Mouse (Mus musculus): ENCODE data around the gene Cd164. TPM values are rescaled to one million over a fixed set of nuclear protein-coding genes. Genes with fewer than 3 reads are reported as not detected.

The Cd164 gene
- polyA plus RNA-seq, 2 experiments: 30.2 to 59.7 TPM

GRCm38 (mm10) chr10:41488877-41489276 is 30.3 kb upstream of the Cd164 start:
- WGBS (ENCODE audit: insufficient replicate concordance): 24% methylated on average over 7 of the region's 7 CpGs
- ATAC-seq (ENCODE audit: insufficient read depth) (no peak), DNase-seq (ENCODE audit: low read depth in 3 of 3, low spot score in 3 of 3) (no peak)
- Histone ChIP-seq H3K4me1 (replicated peaks; ENCODE audit: control insufficient read depth in 2 of 2, insufficient read depth in 2 of 2, low read length in 1 of 2) (peaks cover 2 to 6% of the 10 kb centered on the region in 2 experiments; a peak in 1 of 4 replicates), H3K4me2 (ENCODE audit: low read depth) (peak overlapping the region; percentile 82), H3K36me3 (replicated peaks; ENCODE audit: control insufficient read depth, insufficient read depth, low read depth) (no peaks in the 10 kb centered on the region), H3K27me3 (ENCODE audit: control insufficient read depth, insufficient read depth, low read length) (no peaks in the 10 kb centered on the region; the same call in 1 of the 2 replicates), H3K9ac (replicated peaks) (no peak overlapping the region), H3K27ac (no peak overlapping the region), H3K9me3 (ENCODE audit: control insufficient read depth, low read length) (no peaks in the 10 kb centered on the region), H3K4me3 (ENCODE audit: insufficient read depth in 1 of 2, low read depth in 2 of 2, low read length in 2 of 2) (peak overlapping the region; percentile 56 to 60; a peak in 3 of 4 replicates)
- TF ChIP-seq EP300 (IDR thresholded peaks at IDR 0.05; ENCODE audit: low read depth): no peak
- TF ChIP-seq CTCF (IDR thresholded peaks at IDR 0.05; ENCODE audit: low read depth): no peak

- peak overlapping the region; percentile 56 to 60; a peak in 3 of 4 replicates for H3K4me3 ChIP-seq (ENCODE audit: insufficient read depth in 1 of 2, low read depth in 2 of 2, low read length in 2 of 2)
- no peaks in the 10 kb centered on the region; the same call in 1 of the 2 replicates for H3K27me3 ChIP-seq (ENCODE audit: control insufficient read depth, insufficient read depth, low read length)
- ATAC-seq (ENCODE audit: insufficient read depth): no peak
- H3K27ac ChIP-seq: no peak overlapping the region
- TF ChIP-seq EP300 (IDR thresholded peaks at IDR 0.05; ENCODE audit: low read depth) (no peak), CTCF (IDR thresholded peaks at IDR 0.05; ENCODE audit: low read depth) (no peak)
- no peaks in the 10 kb centered on the region for H3K9me3 ChIP-seq (ENCODE audit: control insufficient read depth, low read length)
- WGBS (ENCODE audit: insufficient replicate concordance): 55% methylated on average over 8 of the region's 8 CpGs
- peaks cover 2 to 6% of the 10 kb centered on the region in 2 experiments; a peak in 1 of 4 replicates for H3K4me1 ChIP-seq (replicated peaks; ENCODE audit: control insufficient read depth in 2 of 2, insufficient read depth in 2 of 2, low read length in 1 of 2)
- no peaks in the 10 kb centered on the region for H3K36me3 ChIP-seq (replicated peaks; ENCODE audit: control insufficient read depth, insufficient read depth, low read depth)
- no peak overlapping the region for H3K9ac ChIP-seq (replicated peaks)
- DNase-seq (ENCODE audit: low read depth in 3 of 3, low spot score in 3 of 3): no peak
- H3K4me2 ChIP-seq (ENCODE audit: low read depth): peak overlapping the region; percentile 82
Observed at GRCm38 (mm10) chr10:41489294-41489693, 29.9 kb upstream of the Cd164 start.

GRCm38 (mm10) chr10:41489708-41490517 is 29.3 kb upstream of the Cd164 start, which contains the start of the genes Smpd2 and Ppil6:
Gene Smpd2, minus strand, starts transcription at chr10:41490369.
Gene Ppil6, plus strand, starts transcription at chr10:41490439.
- 0 out of 2 replicates have a peak, but pooled peaks have one; percentile 8 for TF ChIP-seq CTCF (IDR thresholded peaks at IDR 0.05; ENCODE audit: low read depth)
- TF ChIP-seq EP300 (IDR thresholded peaks at IDR 0.05; ENCODE audit: low read depth): no peak
- peak; percentile 76 to 85 (median 78) for DNase-seq (ENCODE audit: low read depth in 3 of 3, low spot score in 3 of 3)
- H3K9ac ChIP-seq (replicated peaks): peak within 1 kb of the TSS; percentile 50
- H3K4me2 ChIP-seq (ENCODE audit: low read depth): peak within 1 kb of the TSS; percentile 82
- peak within 1 kb of the TSS; percentile 60 to 61 for H3K4me3 ChIP-seq (ENCODE audit: insufficient read depth in 1 of 2, low read depth in 2 of 2, low read length in 2 of 2)
- H3K36me3 ChIP-seq (replicated peaks; ENCODE audit: control insufficient read depth, insufficient read depth, low read depth): no peaks in the 10 kb centered on the region
- no peak within 1 kb of the TSS for H3K27ac ChIP-seq
- H3K27me3 ChIP-seq (ENCODE audit: control insufficient read depth, insufficient read depth, low read length): no peaks in the 10 kb centered on the region; the same call in 1 of the 2 replicates
- H3K4me1 ChIP-seq (replicated peaks; ENCODE audit: control insufficient read depth in 2 of 2, insufficient read depth in 2 of 2, low read length in 1 of 2): peaks cover 2 to 6% of the 10 kb centered on the region in 2 experiments; a peak in 1 of 4 replicates
- H3K9me3 ChIP-seq (ENCODE audit: control insufficient read depth, low read length): no peaks in the 10 kb centered on the region
- ATAC-seq (ENCODE audit: insufficient read depth): peak; percentile 88
- 1% methylated on average over 50 of the region's 50 CpGs for WGBS (ENCODE audit: insufficient replicate concordance)

GRCm38 (mm10) chr10:41490518-41490873 is 28.7 kb upstream of the Cd164 start:
- no peaks in the 10 kb centered on the region for H3K36me3 ChIP-seq (replicated peaks; ENCODE audit: control insufficient read depth, insufficient read depth, low read depth)
- no peaks in the 10 kb centered on the region; the same call in 1 of the 2 replicates for H3K27me3 ChIP-seq (ENCODE audit: control insufficient read depth, insufficient read depth, low read length)
- no peak for DNase-seq (ENCODE audit: low read depth in 3 of 3, low spot score in 3 of 3)
- peak overlapping the region; percentile 82 for H3K4me2 ChIP-seq (ENCODE audit: low read depth)
- peak overlapping the region; percentile 50 for H3K9ac ChIP-seq (replicated peaks)
- H3K27ac ChIP-seq: no peak overlapping the region
- ATAC-seq (ENCODE audit: insufficient read depth): peak; percentile 25
- under 1% methylated on average over 29 of the region's 29 CpGs for WGBS (ENCODE audit: insufficient replicate concordance)
- no peaks in the 10 kb centered on the region for H3K9me3 ChIP-seq (ENCODE audit: control insufficient read depth, low read length)
- peak overlapping the region; percentile 60 to 61 for H3K4me3 ChIP-seq (ENCODE audit: insufficient read depth in 1 of 2, low read depth in 2 of 2, low read length in 2 of 2)
- H3K4me1 ChIP-seq (replicated peaks; ENCODE audit: control insufficient read depth in 2 of 2, insufficient read depth in 2 of 2, low read length in 1 of 2): peaks cover 2 to 6% of the 10 kb centered on the region in 2 experiments; a peak in 1 of 4 replicates
- TF ChIP-seq CTCF (IDR thresholded peaks at IDR 0.05; ENCODE audit: low read depth) (no peak), EP300 (IDR thresholded peaks at IDR 0.05; ENCODE audit: low read depth) (no peak)

GRCm38 (mm10) chr10:41491111-41491510 is 28.1 kb upstream of the Cd164 start:
- WGBS (ENCODE audit: insufficient replicate concordance): 38% methylated on average over 4 of the region's 4 CpGs
- Histone ChIP-seq H3K27me3 (ENCODE audit: control insufficient read depth, insufficient read depth, low read length) (no peaks in the 10 kb centered on the region; the same call in 1 of the 2 replicates), H3K4me2 (ENCODE audit: low read depth) (no peak overlapping the region; the same call in 1 of the 2 replicates), H3K9me3 (ENCODE audit: control insufficient read depth, low read length) (no peaks in the 10 kb centered on the region), H3K36me3 (replicated peaks; ENCODE audit: control insufficient read depth, insufficient read depth, low read depth) (no peaks in the 10 kb centered on the region), H3K4me1 (replicated peaks; ENCODE audit: control insufficient read depth in 2 of 2, insufficient read depth in 2 of 2, low read length in 1 of 2) (peaks cover 2 to 6% of the 10 kb centered on the region in 2 experiments; a peak in 1 of 4 replicates), H3K4me3 (ENCODE audit: insufficient read depth in 1 of 2, low read depth in 2 of 2, low read length in 2 of 2) (no peak overlapping the region), H3K27ac (no peak overlapping the region), H3K9ac (replicated peaks) (no peak overlapping the region)
- TF ChIP-seq CTCF (IDR thresholded peaks at IDR 0.05; ENCODE audit: low read depth) (no peak), EP300 (IDR thresholded peaks at IDR 0.05; ENCODE audit: low read depth) (no peak)
- DNase-seq (ENCODE audit: low read depth in 3 of 3, low spot score in 3 of 3): no peak
- ATAC-seq (ENCODE audit: insufficient read depth): no peak
